Mouse (Mus musculus) cerebellum, postnatal 25 days (tissue): Measurements from ENCODE around the gene Zscan21.

Experiments used
- DNase-seq, 2 experiments: peaks; one replicate each; pipeline ENCODE4 v3.0.0; 2021; ENCODE audit warnings: mixed read lengths in 2 of 2

Gene Zscan21

DNA sequence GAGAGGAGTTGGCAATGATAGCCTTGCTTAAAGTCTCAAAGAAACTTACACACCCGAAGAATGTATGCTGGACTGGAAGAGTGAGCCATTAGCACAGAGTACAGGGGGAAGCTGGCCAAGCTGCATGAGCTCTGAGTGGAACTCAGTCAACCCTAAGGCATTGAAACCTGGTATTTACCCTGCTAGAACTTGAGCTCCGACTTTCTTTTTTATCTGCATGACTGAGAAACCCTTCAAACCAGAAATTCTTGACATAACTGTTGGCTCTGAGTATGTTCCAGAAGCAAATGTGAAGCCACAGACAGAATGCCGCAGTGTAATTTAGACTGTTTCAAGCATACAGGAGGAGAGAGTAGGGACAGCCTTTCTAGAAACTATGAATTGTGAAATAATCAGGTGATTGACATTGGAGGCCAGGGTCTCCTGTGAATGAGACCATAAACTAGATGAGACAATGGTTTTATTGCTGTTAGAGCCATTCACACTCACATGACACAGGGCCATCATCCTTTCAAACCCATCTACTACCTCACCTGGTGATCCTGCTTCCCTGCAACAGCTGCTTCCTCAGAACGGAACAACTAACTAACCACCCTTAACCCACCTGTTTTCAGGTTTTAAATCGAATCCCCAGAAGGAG, 15.8 kb downstream of the Zscan21 start:
- DNase-seq = no peak

DNA sequence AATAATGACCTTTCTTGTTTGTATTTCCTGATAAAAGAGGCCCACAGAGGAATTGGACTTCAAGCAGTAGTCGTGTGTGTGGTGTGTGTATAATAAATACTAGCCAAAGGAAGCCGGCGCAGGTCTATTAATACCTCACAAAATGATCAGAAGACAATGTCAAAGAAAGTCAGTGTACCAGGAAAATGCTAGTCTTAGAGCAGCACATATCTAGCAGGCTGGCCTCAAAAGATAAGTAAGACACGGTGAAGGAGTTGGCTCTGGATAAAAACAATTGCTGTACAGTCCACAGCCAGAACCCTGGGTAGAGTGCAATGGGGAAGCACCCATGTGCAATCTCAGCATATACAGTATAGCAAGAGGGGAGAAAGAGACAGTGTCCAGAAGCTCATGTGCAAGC, 20.6 kb downstream of the Zscan21 start:
- no peak for DNase-seq

DNA sequence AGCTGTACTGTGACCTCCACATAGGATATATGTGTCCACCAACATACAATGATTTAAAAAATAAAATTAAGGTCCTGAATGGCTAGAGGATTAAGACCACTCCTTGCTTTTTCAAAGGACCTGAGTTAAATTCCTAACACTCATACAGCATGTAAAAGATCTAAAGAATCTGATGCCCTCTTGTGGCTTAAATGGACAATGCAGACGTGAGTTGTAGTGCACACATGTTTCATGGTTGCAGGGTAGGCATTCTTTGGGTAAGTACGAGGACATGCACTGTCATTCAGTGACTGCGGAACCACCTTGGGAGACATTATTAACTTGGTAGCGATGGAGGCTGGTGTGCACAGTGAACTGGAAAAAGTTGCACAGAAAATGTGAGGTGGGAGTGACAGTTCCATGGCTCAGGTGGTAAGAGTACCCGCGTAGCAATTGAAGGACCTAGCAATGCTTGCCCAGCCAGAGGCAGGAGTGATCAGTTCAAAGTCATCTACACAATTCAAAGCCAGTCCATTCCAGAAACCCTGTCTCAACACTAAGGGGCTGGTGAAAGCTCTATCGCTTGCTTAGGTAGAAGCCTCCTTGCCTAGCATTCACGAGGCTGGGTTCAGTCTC, 21.3 kb downstream of the Zscan21 start:
- DNase-seq = peak in 1 of 2 experiments; percentile 39

DNA sequence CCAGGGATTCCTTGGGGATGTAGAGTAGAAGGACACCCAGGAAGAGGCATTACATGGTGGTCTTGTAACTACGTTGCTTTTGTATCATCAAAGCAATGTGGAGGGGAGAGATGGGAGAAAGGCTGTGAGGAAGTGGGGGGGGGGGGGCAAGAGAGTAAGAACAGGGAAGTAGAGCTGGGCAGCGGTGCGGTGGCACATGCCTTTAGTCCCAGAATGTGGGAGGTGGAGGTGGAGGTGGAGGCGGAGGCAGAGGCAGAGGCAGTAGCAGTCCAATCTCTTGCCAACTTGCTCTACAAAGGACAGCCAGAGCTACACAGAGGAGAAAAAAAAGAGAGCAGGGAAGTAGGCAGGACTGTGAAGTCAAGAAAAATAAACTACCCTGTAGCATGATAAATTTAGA, 21.9 kb downstream of the Zscan21 start:
- no peak for DNase-seq

DNA sequence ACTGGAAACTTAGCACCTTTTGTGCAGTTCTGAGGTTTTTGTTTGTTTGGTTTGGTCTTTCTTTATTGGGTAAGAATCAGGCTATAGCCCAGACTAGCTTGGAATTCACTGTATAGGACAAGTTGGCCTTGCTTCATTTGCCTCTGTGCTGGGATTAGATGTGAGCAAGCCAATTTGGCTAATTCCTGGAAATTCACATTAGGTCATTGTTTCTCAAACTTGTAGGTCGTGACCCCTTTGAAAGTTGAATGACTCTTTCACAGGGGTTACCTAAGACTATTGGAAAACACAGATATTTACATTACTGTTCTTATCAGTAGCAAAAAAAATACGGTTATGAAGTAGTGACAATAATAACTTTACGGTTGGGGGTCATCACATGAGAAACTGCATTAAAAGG, 37.7 kb downstream of the Zscan21 start:
- DNase-seq = no peak

DNA sequence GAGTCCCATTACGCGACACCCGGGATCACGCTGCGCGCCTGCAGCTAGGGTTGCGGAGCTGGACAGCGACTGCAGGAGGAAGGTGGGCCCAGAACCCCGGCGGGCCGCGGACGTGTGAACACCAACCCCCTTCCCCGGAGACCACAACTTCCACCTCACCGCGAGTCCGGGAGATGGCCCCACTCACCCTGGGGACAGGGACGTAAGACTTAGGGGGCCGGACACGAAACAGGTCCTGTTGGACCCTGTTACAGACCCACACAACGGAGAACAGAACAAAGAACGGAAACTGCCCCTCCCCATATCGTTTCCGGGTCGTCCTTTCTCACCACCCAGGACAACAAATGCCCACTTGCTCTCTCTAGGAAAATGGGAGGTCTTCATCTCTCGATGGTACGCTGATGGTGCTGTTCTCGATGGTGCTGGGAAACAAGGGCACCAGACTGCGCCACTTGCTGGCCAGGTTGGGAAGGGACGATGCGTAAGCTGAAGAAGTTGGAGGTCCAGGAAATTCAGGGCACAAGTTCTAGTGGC, 38.8 kb downstream of the Zscan21 start, which contains the start of gene Zfp113:
Gene Zfp113 (minus strand): TSS at position 302 of the 534 bp plus-strand sequence.
- peak; percentile 85 to 91 for DNase-seq

DNA sequence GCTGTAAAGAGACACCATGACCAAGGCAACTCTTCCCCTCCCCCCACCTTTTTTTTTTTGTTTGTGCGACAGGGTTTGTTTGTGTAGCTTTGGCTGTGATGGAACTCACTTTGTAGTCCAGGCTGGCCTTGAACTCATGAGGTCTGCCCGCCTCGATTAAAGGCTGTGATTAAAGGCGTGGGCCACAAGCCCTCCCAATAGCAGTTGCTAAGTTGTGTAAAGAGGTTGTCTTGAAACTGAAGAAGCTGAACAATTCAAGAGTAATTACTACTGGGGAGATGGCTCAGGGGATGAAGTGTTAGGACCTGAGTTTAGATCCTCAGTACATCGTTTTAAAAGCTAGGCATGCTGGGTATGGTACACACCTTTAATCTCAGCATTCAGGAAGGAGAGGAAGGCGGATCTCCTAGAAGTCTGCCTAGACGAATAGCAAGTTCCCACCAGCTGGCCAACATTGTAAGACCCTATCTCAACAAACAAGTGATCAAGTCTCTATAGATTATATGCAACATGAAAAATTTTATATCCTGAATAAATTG, 43.6 kb downstream of the Zscan21 start:
- no peak for DNase-seq

DNA sequence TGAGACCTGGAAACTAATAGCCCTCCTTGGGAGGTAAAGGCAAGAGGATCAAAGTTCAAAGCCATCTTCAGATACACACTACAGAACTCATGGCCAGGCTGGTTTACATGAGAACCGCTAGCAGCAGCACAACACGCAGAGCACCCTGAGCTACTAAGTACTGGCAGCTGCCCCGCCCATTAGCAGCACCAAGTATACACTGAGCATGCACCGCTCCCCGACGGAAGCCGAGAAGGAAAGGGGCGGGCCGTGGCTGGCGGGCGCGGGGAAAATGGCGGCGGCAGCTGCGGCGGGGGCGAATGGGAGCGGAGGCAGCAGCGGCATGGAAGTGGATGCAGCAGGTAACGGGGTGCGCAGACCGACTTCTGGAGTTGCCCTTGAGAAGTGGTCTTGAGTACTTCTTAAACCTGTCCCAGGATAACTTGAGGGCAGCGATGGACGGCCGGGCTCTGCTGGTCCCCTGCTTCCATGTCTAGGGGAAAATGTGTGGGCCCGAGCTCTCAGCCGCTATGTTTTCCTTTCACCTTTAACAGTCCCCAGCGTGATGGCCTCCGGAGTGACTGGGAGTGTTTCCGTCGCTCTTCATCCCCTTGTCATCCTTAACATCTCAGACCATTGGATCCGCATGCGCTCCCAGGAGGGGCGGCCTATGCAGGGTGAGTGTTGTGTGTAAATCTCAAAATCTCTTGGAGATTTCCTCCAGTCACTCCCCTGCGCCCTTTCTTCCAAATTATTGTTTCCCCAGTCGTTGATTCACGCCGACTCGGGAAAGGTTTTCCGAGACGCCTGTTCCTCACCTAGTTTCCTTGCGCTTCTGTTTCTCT, 44.4 kb downstream of the Zscan21 start, which contains the start of gene Cops6:
Gene Cops6 (plus strand): TSS at position 230 of the 824 bp plus-strand sequence.
- DNase-seq = peak; percentile 97 to 98

DNA sequence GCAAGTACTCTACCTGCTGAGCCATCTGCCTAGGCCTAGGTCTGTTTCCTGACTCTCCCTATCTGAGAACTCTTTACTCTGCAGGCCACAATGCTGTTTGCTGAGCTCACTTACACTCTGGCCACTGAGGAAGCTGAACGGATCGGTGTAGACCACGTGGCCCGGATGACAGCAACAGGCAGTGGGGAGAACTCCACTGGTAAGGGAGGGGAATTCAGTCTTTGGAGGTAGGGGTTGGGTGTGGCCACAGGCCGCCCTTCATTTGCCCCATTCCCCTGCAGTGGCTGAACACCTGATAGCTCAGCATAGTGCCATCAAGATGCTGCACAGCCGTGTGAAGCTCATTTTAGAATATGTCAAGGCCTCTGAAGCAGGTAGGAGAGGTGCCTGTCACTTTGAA, 46.3 kb downstream of the Zscan21 start:
- no peak for DNase-seq

DNA sequence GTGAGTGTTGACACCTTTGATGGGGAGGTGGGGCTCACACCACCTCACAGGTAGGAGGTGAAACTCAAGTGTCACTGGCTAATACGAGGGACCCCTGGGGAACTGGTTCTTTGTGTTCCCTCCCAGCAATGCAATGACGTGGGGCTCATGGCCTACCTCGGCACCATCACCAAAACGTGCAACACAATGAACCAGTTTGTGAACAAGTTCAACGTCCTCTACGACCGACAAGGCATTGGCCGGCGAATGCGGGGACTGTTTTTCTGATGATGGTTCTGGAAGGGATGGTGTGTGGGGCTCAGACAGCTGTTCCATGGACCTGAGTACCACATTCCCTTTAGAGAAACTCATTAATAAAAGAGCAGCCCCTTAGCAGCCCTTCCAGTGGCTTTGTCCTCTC, 46.9 kb downstream of the Zscan21 start:
- DNase-seq = no peak

DNA sequence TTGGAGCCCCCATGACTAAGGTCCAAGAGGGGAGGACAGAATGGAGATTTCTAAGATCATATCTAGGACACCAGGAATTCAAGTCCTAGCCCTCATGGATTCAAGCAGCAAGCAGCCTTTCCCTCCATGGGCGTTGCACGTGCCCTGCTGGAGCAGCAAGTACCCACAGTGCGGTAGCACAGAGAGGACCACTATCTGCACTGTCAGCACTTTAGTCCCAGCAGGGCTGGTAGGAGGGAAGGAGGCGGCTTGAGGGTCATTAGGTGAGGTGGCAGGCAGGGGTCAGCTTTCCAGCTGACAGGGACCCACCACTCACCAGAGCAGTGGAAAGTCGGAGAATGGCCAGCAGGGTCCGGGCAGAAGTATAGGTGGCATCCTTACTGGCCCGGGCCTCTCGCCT, 48.9 kb downstream of the Zscan21 start:
- no peak for DNase-seq

DNA sequence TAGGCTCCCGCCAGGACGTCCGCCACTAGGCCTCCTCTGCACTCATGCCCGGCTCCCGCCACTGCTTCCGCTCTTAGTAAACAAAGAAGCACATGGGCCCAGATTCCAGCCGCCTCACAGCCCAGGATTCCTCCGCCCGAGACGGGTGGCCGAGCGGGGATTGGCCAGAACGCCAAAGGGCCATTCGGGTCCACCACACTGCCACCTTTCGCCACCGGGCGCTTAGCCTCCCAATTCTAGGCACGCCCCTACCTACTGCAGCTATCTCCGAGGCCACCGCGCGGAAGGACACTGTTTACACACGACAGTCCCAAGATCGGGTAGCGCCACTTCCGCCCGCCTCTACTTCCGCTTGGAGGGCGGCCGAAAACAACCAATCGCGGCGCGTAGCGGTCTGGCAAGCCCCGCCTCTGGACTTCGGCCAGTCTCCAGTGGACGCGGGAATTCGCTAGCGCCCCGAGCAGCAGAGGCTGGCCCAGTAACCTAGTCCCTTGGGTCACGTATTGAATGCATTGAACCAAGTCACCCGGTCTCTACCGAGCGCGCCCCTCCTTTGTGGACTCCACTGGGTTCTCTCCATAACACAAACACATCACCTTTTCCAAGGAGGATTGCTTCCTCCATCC, 54.3 kb downstream of the Zscan21 start:
- peak; percentile 98 to 99 for DNase-seq

DNA sequence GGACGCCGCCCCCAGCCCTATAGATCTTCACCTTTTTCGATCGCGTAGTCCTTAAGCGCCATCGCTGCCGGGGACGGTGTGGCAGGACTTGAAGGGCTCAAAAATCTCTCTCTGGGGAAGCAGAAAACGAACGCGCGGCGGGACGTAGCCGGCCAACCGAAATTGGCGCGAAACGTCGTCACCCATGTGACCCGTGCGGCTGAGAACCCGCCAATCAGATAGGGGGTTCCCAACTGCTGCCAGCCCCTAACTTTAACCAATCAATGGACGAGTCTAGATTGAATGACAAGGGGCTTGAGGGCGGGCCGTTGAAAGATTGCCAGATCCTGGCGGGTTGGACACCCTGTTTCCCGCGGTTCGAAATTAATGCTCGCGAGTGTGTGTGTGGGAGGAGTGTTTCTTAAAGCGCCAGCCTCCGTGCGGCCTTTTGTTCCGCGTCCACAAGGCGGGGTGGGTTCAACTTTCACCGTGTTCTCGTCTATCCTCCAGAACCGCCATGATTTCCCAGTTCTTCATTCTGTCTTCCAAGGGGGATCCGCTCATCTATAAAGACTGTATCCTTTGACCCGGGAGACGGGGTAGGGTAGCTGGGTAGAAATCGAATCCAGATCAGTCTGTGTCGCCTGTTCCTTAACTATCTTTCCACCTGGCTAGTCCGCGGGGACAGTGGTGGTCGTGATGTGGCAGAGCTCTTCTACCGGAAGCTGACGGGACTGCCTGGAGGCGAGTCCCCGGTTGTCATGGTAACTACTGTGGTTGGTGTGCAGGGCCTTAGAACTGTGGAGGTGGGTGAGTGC, 55.2 kb downstream of the Zscan21 start, which contains the start of the genes Ap4m1 and Mcm7:
Gene Ap4m1 (plus strand): TSS at position 308 of the 797 bp plus-strand sequence.
Gene Mcm7 (minus strand): TSS at position 728 of the 797 bp plus-strand sequence.
- DNase-seq = peak; percentile 99

DNA sequence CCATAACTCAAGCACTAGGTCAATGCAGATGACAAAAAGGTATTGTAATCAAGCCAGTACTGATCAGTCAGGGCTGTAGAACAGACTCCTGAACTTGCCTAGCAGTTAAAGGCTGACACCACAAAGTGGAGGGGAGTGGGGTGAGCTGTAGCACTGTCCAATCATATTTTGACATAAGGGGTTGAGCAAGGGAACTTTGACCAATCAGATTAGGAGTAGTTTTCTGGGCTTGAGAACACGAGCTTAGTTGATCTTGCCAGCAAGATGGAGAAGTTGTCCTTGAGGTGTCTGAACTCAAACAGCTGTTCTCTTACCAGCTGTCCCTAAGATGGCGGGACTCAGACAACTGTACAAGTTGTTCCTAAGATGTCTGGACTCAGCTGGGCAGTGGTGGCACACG, 56.5 kb downstream of the Zscan21 start:
- no peak for DNase-seq
